Mouse (Mus musculus) myocyte (in vitro differentiated cells): ENCODE results near the gene Lgi1. TPM values are rescaled to one million over a fixed set of nuclear protein-coding genes. Genes with fewer than 3 reads are reported as not detected.

Source experiments
- H3K27me3 ChIP-seq: one replicate; pipeline ENCODE4 v1.6.1; 2011; ENCODE audit not compliant: control insufficient read depth, insufficient read depth, insufficient read length
- H3K36me3 ChIP-seq: one replicate; pipeline ENCODE4 v1.6.1; 2011; ENCODE audit not compliant: control insufficient read depth, insufficient read depth
- H3K4me2 ChIP-seq: one replicate; pipeline ENCODE4 v1.6.1; 2011; ENCODE audit warnings: low read depth, control low read depth
- H3K4me3 ChIP-seq: one replicate; pipeline ENCODE4 v1.5.1; 2011; ENCODE audit warnings: mild to moderate bottlenecking, control low read depth, moderate library complexity
- H3K79me2 ChIP-seq: one replicate; pipeline ENCODE4 v1.6.1; 2011; ENCODE audit not compliant: control insufficient read depth, insufficient read depth
- H3ac ChIP-seq: one replicate; pipeline ENCODE4 v1.6.1; 2011; ENCODE audit not compliant: control insufficient read depth, insufficient read length
- CEBPB ChIP-seq: IDR thresholded peaks from 2 replicates; pipeline ENCODE4 v1.6.1; 2011; ENCODE audit warnings: mild to moderate bottlenecking, moderate library complexity; ENCODE audit not compliant: poor library complexity, insufficient read depth, severe bottlenecking
- E2F4 ChIP-seq: IDR thresholded peaks from one replicate; pipeline ENCODE4 v1.6.1; 2011; ENCODE audit warnings: mild to moderate bottlenecking, control low read depth, moderate library complexity; ENCODE audit not compliant: insufficient read depth
- MAX ChIP-seq: IDR thresholded peaks from one replicate; pipeline ENCODE4 v1.6.1; 2011; ENCODE audit warnings: low read depth, mild to moderate bottlenecking, control low read depth
- MYOD1 ChIP-seq, 3 experiments: IDR thresholded peaks; one replicate each; pipeline ENCODE4 v1.6.1; 2011; ENCODE audit warnings: control low read depth in 2 of 3, low read depth in 2 of 3, mild to moderate bottlenecking in 2 of 3, moderate library complexity in 1 of 3; ENCODE audit not compliant: insufficient read length in 2 of 3, control insufficient read depth in 1 of 3
- MYOG ChIP-seq, 3 experiments: IDR thresholded peaks; one replicate each; pipeline ENCODE4 v1.6.1; 2011; ENCODE audit warnings: control low read depth in 2 of 3, low read depth in 2 of 3, mild to moderate bottlenecking in 2 of 3; ENCODE audit not compliant: insufficient read length in 2 of 3, control insufficient read depth in 1 of 3, insufficient read depth in 1 of 3
- POLR2A ChIP-seq: IDR thresholded peaks from one replicate; pipeline ENCODE4 v1.6.1; 2011; ENCODE audit warnings: low read depth, mild to moderate bottlenecking, control low read depth, moderate library complexity; ENCODE audit not compliant: insufficient read length
- POLR2AphosphoS2 ChIP-seq: IDR thresholded peaks from one replicate; pipeline ENCODE4 v1.6.1; 2011; ENCODE audit warnings: low read depth, control low read depth; ENCODE audit not compliant: insufficient read length
- REST ChIP-seq: IDR thresholded peaks from one replicate; pipeline ENCODE4 v1.6.1; 2011; ENCODE audit warnings: mild to moderate bottlenecking, control low read depth, moderate library complexity; ENCODE audit not compliant: insufficient read depth, insufficient read length
- SRF ChIP-seq: IDR thresholded peaks from one replicate; pipeline ENCODE4 v1.6.1; 2011; ENCODE audit warnings: low read depth; ENCODE audit not compliant: control insufficient read depth, insufficient read length
- TCF12 ChIP-seq: IDR thresholded peaks from one replicate; pipeline ENCODE4 v1.6.1; 2011; ENCODE audit warnings: mild to moderate bottlenecking, control low read depth; ENCODE audit not compliant: poor library complexity, insufficient read depth, severe bottlenecking
- TCF3 ChIP-seq: IDR thresholded peaks from one replicate; pipeline ENCODE4 v1.6.1; 2011; ENCODE audit warnings: low read depth, control low read depth; ENCODE audit not compliant: insufficient read length
- USF1 ChIP-seq: IDR thresholded peaks from one replicate; pipeline ENCODE4 v1.6.1; 2011; ENCODE audit warnings: low read depth, mild to moderate bottlenecking, control low read depth, moderate library complexity
- polyA plus RNA-seq: library from polyadenylated mRNA; unstranded; fragments of >200 nt; fragmentation: generic; extraction: Trizol; gene quantifications from one replicate; pipeline ENCODE4 v1.2.1, GENCODE M21; 2012; ENCODE audit warnings: missing spikeins

Gene Lgi1
- polyA plus RNA-seq, 1 experiment = not detected

GRCm38 (mm10) chr19:38282407-38282806 is 18.1 kb downstream of the Lgi1 start:
- no peak for TF ChIP-seq REST
- no peak for TF ChIP-seq TCF3
- Histone ChIP-seq H3ac (no peak overlapping the region), H3K4me3 (no peak overlapping the region), H3K27me3 (no peaks in the 10 kb centered on the region), H3K36me3 (no peaks in the 10 kb centered on the region), H3K4me2 (no peak overlapping the region), H3K79me2 (no peaks in the 10 kb centered on the region)

- Histone ChIP-seq H3ac (no peak overlapping the region), H3K4me3 (no peak overlapping the region), H3K36me3 (no peaks in the 10 kb centered on the region), H3K27me3 (peaks cover 4% of the 10 kb centered on the region), H3K4me2 (no peak overlapping the region), H3K79me2 (no peaks in the 10 kb centered on the region)
- no peak for TF ChIP-seq E2F4
- TF ChIP-seq TCF12 = no peak
- TF ChIP-seq POLR2AphosphoS2 = no peak
- no peak for TF ChIP-seq USF1
- no peak for TF ChIP-seq MYOD1 (IDR thresholded peaks at IDR 0.05; ENCODE audit: control insufficient read depth in 1 of 3, insufficient read length in 2 of 3, low read depth in 2 of 3)
These were observed 24.2 kb downstream of the Lgi1 start for GRCm38 (mm10) chr19:38288556-38288955.

GRCm38 (mm10) chr19:38291432-38291831 is 27.1 kb downstream of the Lgi1 start:
- Histone ChIP-seq H3K27me3 (peaks cover 8% of the 10 kb centered on the region), H3ac (no peak overlapping the region), H3K79me2 (no peaks in the 10 kb centered on the region), H3K36me3 (no peaks in the 10 kb centered on the region), H3K4me3 (no peak overlapping the region), H3K4me2 (no peak overlapping the region)
- TF ChIP-seq E2F4 = no peak
- no peak for TF ChIP-seq CEBPB
- no peak for TF ChIP-seq MYOG (IDR thresholded peaks at IDR 0.05; ENCODE audit: control insufficient read depth in 1 of 3, insufficient read depth in 1 of 3, insufficient read length in 2 of 3, low read depth in 2 of 3)
- no peak for TF ChIP-seq REST

GRCm38 (mm10) chr19:38298018-38298626 is 33.8 kb downstream of the Lgi1 start:
- H3ac ChIP-seq = no peak overlapping the region
- no peaks in the 10 kb centered on the region for H3K36me3 ChIP-seq
- no peak for TF ChIP-seq CEBPB
- no peak overlapping the region for H3K4me2 ChIP-seq
- H3K4me3 ChIP-seq = no peak overlapping the region
- no peaks in the 10 kb centered on the region for H3K79me2 ChIP-seq
- H3K27me3 ChIP-seq = peaks cover 5% of the 10 kb centered on the region

- peaks cover 22% of the 10 kb centered on the region for H3K27me3 ChIP-seq
- TF ChIP-seq MYOG (IDR thresholded peaks at IDR 0.05; ENCODE audit: control insufficient read depth in 1 of 3, insufficient read depth in 1 of 3, insufficient read length in 2 of 3, low read depth in 2 of 3) (no peak), E2F4 (no peak), USF1 (no peak), TCF12 (no peak), MYOD1 (IDR thresholded peaks at IDR 0.05; ENCODE audit: control insufficient read depth in 1 of 3, insufficient read length in 2 of 3, low read depth in 2 of 3) (no peak), CEBPB (no peak), POLR2A (no peak), TCF3 (no peak), SRF (no peak), POLR2AphosphoS2 (no peak), REST (no peak), MAX (no peak)
- no peak overlapping the region for H3ac ChIP-seq
These were observed 43.8 kb downstream of the Lgi1 start for GRCm38 (mm10) chr19:38308116-38308515.

GRCm38 (mm10) chr19:38315099-38315498 is 50.8 kb downstream of the Lgi1 start:
- no peak for TF ChIP-seq CEBPB
- TF ChIP-seq POLR2A = no peak
- no peak for TF ChIP-seq REST
- TF ChIP-seq MYOD1 (IDR thresholded peaks at IDR 0.05; ENCODE audit: control insufficient read depth in 1 of 3, insufficient read length in 2 of 3, low read depth in 2 of 3) = no peak
- no peak for TF ChIP-seq TCF3
- no peaks in the 10 kb centered on the region for H3K79me2 ChIP-seq
- no peak overlapping the region for H3K4me2 ChIP-seq
- H3K36me3 ChIP-seq = no peaks in the 10 kb centered on the region
- H3K4me3 ChIP-seq = no peak overlapping the region
- H3ac ChIP-seq = no peak overlapping the region
- H3K27me3 ChIP-seq = peaks cover 15% of the 10 kb centered on the region

More at GRCm38 (mm10) chr19:38308116-38308515, 43.8 kb downstream of the Lgi1 start:
- no peak overlapping the region for H3K4me3 ChIP-seq
- H3K79me2 ChIP-seq = no peaks in the 10 kb centered on the region
- H3K36me3 ChIP-seq = no peaks in the 10 kb centered on the region
- no peak overlapping the region for H3K4me2 ChIP-seq
